Mouse (Mus musculus): ENCODE results near the gene Plcb3. TPM values are rescaled to one million over a fixed set of nuclear protein-coding genes. Genes with fewer than 3 reads are reported as not detected.
A peak's percentile ranks its signal among the peaks of the same experiment; 100 is the strongest.
"Not testable (repeated sequence)": the region's sequence is repeated elsewhere in the genome, so short reads cannot be mapped to it uniquely, and the experiment has no call there.

Plcb3 gene
- polyA plus RNA-seq, 1 experiment from 2014 or later, result 55.9 TPM

DNA sequence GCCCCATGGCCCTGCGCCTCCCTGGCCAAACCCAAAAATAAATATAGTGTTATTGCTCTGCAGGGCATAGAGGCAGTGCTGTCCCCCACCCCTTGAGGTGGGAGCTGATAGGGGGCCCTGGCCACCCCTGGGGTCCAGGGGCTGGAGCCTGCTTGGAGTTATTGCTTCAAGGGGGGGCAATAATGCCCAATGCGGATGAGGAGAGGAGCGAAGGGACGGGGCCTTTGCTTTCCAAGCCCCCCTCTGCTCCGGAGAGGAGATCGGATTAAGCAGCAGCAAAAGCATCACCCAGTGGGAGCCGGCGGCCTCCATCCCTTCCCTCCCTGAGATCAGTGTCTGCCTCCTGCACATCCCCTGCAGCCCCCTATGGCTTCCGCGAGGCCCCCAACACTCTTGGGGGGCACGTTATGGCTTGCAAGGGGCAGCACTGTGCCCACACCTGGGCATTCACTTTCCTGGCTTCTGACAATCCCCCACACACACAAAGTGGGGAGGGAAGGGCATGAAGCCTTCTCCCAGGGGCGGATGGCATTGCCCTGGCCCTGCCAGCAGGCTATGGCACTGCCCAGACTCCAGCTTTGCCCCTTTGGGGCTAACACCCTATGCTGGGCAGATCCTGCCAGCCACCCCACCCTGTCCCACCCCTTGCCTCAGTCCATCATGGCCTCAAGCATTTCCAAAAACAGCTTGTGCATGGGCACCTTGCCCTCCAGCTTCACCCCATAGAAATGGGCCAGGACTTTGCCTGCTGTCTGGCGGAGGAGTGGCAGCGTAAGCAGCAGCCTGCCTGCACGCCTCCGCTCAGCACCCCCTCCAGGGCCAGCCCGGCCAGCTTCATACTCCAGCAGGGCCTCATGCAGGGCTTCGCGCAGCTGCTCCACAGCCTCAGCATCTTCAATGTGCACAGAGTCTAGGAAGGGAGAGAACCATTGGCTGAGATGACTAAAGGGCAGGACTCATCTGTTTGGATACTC is 64.9 kb downstream of the Plcb3 start:
- no peak for TF ChIP-seq CTCF (IDR thresholded peaks at IDR 0.05; ENCODE audit: low read depth)
- peak overlapping the region; percentile 70 for H3K4me3 ChIP-seq (ENCODE audit: low read depth, low read length)
- peak overlapping the region; percentile 36; the same call in 1 of the 2 replicates for H3K9ac ChIP-seq
- DNase-seq, result no peak
- no peaks in the 10 kb centered on the region for H3K4me1 ChIP-seq (ENCODE audit: insufficient read depth)
- no peak for ATAC-seq (ENCODE audit: insufficient read depth)
- H3K9me3 ChIP-seq (ENCODE audit: low read depth, low read length), result no peaks in the 10 kb centered on the region
- H3K4me2 ChIP-seq, result peak overlapping the region; percentile 86
- peaks cover 37% of the 10 kb centered on the region for H3K36me3 ChIP-seq (ENCODE audit: insufficient read depth)
- no peak overlapping the region for H3K27ac ChIP-seq (ENCODE audit: low read depth)
- 81% methylated on average over 19 of the region's 19 CpGs for WGBS
- no peaks in the 10 kb centered on the region for H3K27me3 ChIP-seq (ENCODE audit: insufficient read depth, low read length)

DNA sequence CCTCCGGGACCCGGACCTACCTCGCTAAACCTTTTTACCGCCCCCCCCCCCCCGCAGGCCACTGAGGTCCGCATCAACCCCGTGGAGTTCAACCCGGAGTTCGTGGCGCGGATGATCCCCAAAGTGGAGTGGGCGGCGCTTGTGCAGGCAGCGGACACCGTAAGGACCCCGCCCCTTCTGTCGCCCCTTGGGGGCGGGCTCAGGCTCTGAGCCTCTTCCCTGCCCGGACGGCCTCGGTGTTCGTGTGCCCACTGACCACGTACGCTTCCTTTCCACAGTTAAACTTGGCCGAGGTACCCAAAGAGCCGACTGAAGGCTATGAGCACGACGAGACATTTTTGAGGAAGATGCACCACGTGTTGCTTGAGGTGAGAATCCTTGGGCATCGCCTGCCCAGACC is 66.0 kb downstream of the Plcb3 start:
- H3K27me3 ChIP-seq (ENCODE audit: insufficient read depth, low read length); H3K4me1 ChIP-seq (ENCODE audit: insufficient read depth); H3K9me3 ChIP-seq (ENCODE audit: low read depth, low read length): not testable (repeated sequence)
- Histone ChIP-seq H3K4me2 (peak overlapping the region; percentile 86), H3K4me3 (ENCODE audit: low read depth, low read length) (peak overlapping the region; percentile 70), H3K9ac (peak overlapping the region; percentile 65), H3K36me3 (ENCODE audit: insufficient read depth) (peaks cover 47% of the 10 kb centered on the region), H3K27ac (ENCODE audit: low read depth) (peak overlapping the region; percentile 99)
- ATAC-seq (ENCODE audit: insufficient read depth), result peak; percentile 40
- DNase-seq, result peak; percentile 83
- under 1% methylated on average over 30 of the region's 30 CpGs for WGBS

DNA sequence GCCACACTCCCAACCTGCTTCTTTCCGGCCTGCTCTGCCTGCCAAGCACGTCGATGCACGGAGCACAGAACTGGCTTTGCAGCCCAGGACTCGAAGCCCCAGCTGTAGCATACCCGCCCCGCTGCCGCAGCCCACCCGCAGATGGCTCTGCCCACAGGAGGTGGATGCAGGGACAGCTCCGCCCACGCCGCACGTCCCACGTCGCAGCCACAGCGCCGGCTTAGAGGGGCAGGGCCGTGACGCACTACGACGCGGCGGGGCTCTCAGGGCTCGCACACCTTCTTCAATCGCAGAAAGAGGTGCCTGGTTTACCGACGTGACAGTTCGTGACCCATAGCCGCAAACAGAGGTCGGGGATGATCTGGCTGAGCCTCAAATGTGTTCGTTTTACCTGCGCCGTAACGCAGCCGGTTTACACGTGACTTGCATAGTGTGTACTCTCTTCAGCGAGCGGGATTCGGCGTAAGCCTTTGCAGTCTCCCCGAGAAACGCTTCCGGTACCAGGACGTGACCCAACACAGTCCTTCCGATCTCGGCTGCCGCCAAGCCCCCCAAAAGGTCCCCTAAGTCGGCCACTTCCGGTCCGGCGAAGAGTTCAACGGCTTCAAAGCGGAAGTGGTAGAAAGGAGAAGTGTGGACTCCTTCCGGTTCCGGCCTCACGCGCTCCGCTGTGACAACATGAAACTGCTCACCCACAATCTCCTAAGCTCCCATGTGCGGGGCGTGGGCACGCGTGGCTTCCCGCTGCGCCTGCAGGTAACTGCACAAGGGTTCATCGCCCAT is 66.6 kb downstream of the Plcb3 start, which contains the start of the genes Trmt112 and Prdx5:
TSS of gene Trmt112 (plus strand) at position 192 of the 783 bp plus-strand sequence.
TSS of gene Prdx5 (minus strand) at position 600 of the 783 bp plus-strand sequence.
- WGBS, result under 1% methylated on average over 65 of the region's 65 CpGs
- H3K36me3 ChIP-seq (ENCODE audit: insufficient read depth), result peaks cover 51% of the 10 kb centered on the region

GRCm38 (mm10) chr19:6909021-6909420 is 67.2 kb downstream of the Plcb3 start:
- peaks cover 51% of the 10 kb centered on the region for H3K36me3 ChIP-seq (ENCODE audit: insufficient read depth)
- TF ChIP-seq CTCF (IDR thresholded peaks at IDR 0.05; ENCODE audit: low read depth), result no peak
- no peaks in the 10 kb centered on the region for H3K9me3 ChIP-seq (ENCODE audit: low read depth, low read length)
- no peak for ATAC-seq (ENCODE audit: insufficient read depth)
- peak overlapping the region; percentile 70 for H3K4me3 ChIP-seq (ENCODE audit: low read depth, low read length)
- peak overlapping the region; percentile 99 for H3K27ac ChIP-seq (ENCODE audit: low read depth)
- WGBS, result 4% methylated on average over 11 of the region's 11 CpGs
- peak overlapping the region; percentile 86 for H3K4me2 ChIP-seq
- H3K4me1 ChIP-seq (ENCODE audit: insufficient read depth), result no peaks in the 10 kb centered on the region
- H3K27me3 ChIP-seq (ENCODE audit: insufficient read depth, low read length), result no peaks in the 10 kb centered on the region
- DNase-seq, result peak; percentile 54
- peak overlapping the region; percentile 65 for H3K9ac ChIP-seq

More for the DNA sequence above, 66.6 kb downstream of the Plcb3 start, which contains the start of the genes Trmt112 and Prdx5:
- 0 out of 2 replicates have a peak, but pooled peaks have one; percentile 11 for TF ChIP-seq CTCF (IDR thresholded peaks at IDR 0.05; ENCODE audit: low read depth)
- peak within 1 kb of the TSS; percentile 65 for H3K9ac ChIP-seq
- no peaks in the 10 kb centered on the region for H3K9me3 ChIP-seq (ENCODE audit: low read depth, low read length)
- H3K27ac ChIP-seq (ENCODE audit: low read depth), result peak within 1 kb of the TSS; percentile 99
- H3K4me1 ChIP-seq (ENCODE audit: insufficient read depth), result no peaks in the 10 kb centered on the region
- H3K27me3 ChIP-seq (ENCODE audit: insufficient read depth, low read length), result no peaks in the 10 kb centered on the region
- H3K4me2 ChIP-seq, result peak within 1 kb of the TSS; percentile 86
- ATAC-seq (ENCODE audit: insufficient read depth) (peak; percentile 93), DNase-seq (peak; percentile 97)
- H3K4me3 ChIP-seq (ENCODE audit: low read depth, low read length), result peak within 1 kb of the TSS; percentile 70

- no peak overlapping the region for H3K27ac ChIP-seq (ENCODE audit: low read depth)
Measured at GRCm38 (mm10) chr19:6907811-6908540, 68.3 kb downstream of the Plcb3 start.

DNA sequence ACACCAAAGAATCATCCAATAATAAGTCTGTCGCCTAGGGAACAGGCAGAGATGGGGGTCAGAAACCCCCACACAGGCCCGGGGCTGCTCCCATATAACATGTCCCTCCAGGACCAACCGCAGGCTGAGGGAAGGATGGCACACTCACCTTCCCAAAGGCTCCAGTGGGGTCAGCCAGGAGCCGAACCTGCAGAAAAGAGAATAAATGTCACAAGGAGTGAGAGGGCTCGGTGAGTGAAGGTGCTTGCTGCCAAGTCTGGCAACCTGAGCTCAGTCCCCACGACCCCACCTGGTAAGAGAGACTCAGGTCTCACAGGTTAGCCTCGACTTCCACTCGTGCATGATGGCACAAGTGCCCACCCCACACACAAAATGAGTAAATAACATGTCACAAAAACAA is 69.2 kb downstream of the Plcb3 start:
- no peak for TF ChIP-seq CTCF (IDR thresholded peaks at IDR 0.05; ENCODE audit: low read depth)
- no peak overlapping the region for H3K9ac ChIP-seq
- H3K27me3 ChIP-seq (ENCODE audit: insufficient read depth, low read length), result no peaks in the 10 kb centered on the region
- 88% methylated on average over 8 of the region's 8 CpGs for WGBS
- no peaks in the 10 kb centered on the region for H3K4me1 ChIP-seq (ENCODE audit: insufficient read depth)
- DNase-seq, result no peak
- no peak overlapping the region for H3K4me2 ChIP-seq
- H3K4me3 ChIP-seq (ENCODE audit: low read depth, low read length), result no peak overlapping the region
- H3K9me3 ChIP-seq (ENCODE audit: low read depth, low read length), result no peaks in the 10 kb centered on the region
- peaks cover 33% of the 10 kb centered on the region for H3K36me3 ChIP-seq (ENCODE audit: insufficient read depth)
- ATAC-seq (ENCODE audit: insufficient read depth), result no peak
- no peak overlapping the region for H3K27ac ChIP-seq (ENCODE audit: low read depth)

More at GRCm38 (mm10) chr19:6907811-6908540, 68.3 kb downstream of the Plcb3 start:
- ATAC-seq (ENCODE audit: insufficient read depth), result no peak
- H3K27me3 ChIP-seq (ENCODE audit: insufficient read depth, low read length), result no peaks in the 10 kb centered on the region
- peak; percentile 27 for DNase-seq
- 0 out of 2 replicates have a peak overlapping the region, but pooled peaks have one; percentile 2 for H3K9ac ChIP-seq
- 81% methylated on average over 7 of the region's 7 CpGs for WGBS
- peak overlapping the region; percentile 86 for H3K4me2 ChIP-seq
- peak overlapping the region; percentile 70 for H3K4me3 ChIP-seq (ENCODE audit: low read depth, low read length)
- H3K36me3 ChIP-seq (ENCODE audit: insufficient read depth), result peaks cover 42% of the 10 kb centered on the region
- TF ChIP-seq CTCF (IDR thresholded peaks at IDR 0.05; ENCODE audit: low read depth), result no peak
- no peaks in the 10 kb centered on the region for H3K9me3 ChIP-seq (ENCODE audit: low read depth, low read length)
- H3K4me1 ChIP-seq (ENCODE audit: insufficient read depth), result no peaks in the 10 kb centered on the region

Measured in lung, embryonic 14.5 days (tissue).